Mouse (Mus musculus): ENCODE results near the gene Taf3. TPM values are rescaled to one million over a fixed set of nuclear protein-coding genes. Genes with fewer than 3 reads are reported as not detected.

Taf3 gene
- polyA plus RNA-seq, 1 experiment from 2014 or later = 9.4 TPM

- H3K27me3 ChIP-seq (ENCODE audit: control insufficient read depth, insufficient read depth, low read length) = no peaks in the 10 kb centered on the region
- no peak overlapping the region for H3K4me3 ChIP-seq (ENCODE audit: control insufficient read depth in 1 of 2, insufficient read depth in 1 of 2, low read depth in 1 of 2, low read length in 2 of 2)
- peak; percentile 57 for ATAC-seq (ENCODE audit: insufficient number of reproducible peaks, insufficient read depth, low FRiP score, low read depth)
- no peak overlapping the region for H3K9ac ChIP-seq (ENCODE audit: low read length)
- H3K36me3 ChIP-seq (ENCODE audit: control insufficient read depth, insufficient read depth, low read length) = no peaks in the 10 kb centered on the region
- 26% methylated on average over 3 of the region's 3 CpGs for WGBS
- H3K27ac ChIP-seq (replicated peaks in 1 of 2; ENCODE audit: control insufficient read depth in 1 of 2, insufficient read depth in 1 of 2, low read depth in 2 of 2, low read length in 2 of 2) = peak overlapping the region; percentile 51 to 53
- H3K4me1 ChIP-seq (ENCODE audit: control insufficient read depth in 2 of 2, insufficient read depth in 2 of 2, low read length in 2 of 2) = peaks cover 23 to 35% of the 10 kb centered on the region in 2 experiments
- H3K9me3 ChIP-seq (ENCODE audit: control insufficient read depth, low read length) = no peaks in the 10 kb centered on the region
- peak overlapping the region; percentile 40 for H3K4me2 ChIP-seq (ENCODE audit: low read length)
These were observed 77.8 kb downstream of the Taf3 start for GRCm38 (mm10) chr2:9970579-9970978.

GRCm38 (mm10) chr2:9970178-9970577, 78.2 kb downstream of the Taf3 start:
- H3K4me2 ChIP-seq (ENCODE audit: low read length) = peak overlapping the region; percentile 40
- WGBS = 20% methylated on average over 4 of the region's 4 CpGs

DNA sequence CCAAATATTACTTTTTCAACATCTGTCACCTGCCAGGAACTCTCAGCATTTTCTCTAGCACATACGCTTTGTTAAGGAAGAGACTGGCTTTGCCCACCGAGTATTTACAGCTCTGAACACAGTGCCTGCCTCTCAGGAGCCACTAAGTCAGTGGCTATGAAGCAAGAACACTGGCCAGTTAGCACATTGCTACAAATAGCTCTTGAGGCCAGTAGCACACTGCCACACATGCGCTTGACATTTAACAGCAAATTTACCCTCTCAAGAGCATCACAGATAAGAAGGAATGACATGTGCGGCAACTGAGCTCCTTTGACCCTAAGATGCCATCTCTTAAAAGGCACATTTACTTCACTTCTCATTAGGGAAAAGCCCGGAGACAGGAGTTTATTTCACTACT, 78.7 kb downstream of the Taf3 start:
- no peak overlapping the region for H3K4me3 ChIP-seq (ENCODE audit: control insufficient read depth in 1 of 2, insufficient read depth in 1 of 2, low read depth in 1 of 2, low read length in 2 of 2)
- no peak overlapping the region for H3K9ac ChIP-seq (ENCODE audit: low read length)
- H3K27me3 ChIP-seq (ENCODE audit: control insufficient read depth, insufficient read depth, low read length) = no peaks in the 10 kb centered on the region
- H3K4me2 ChIP-seq (ENCODE audit: low read length) = peak overlapping the region; percentile 40
- no peaks in the 10 kb centered on the region for H3K9me3 ChIP-seq (ENCODE audit: control insufficient read depth, low read length)
- peak overlapping the region; percentile 53 to 85 for H3K27ac ChIP-seq (replicated peaks in 1 of 2; ENCODE audit: control insufficient read depth in 1 of 2, insufficient read depth in 1 of 2, low read depth in 2 of 2, low read length in 2 of 2)
- no peaks in the 10 kb centered on the region for H3K36me3 ChIP-seq (ENCODE audit: control insufficient read depth, insufficient read depth, low read length)
- 25% methylated on average over 5 of the region's 5 CpGs for WGBS
- ATAC-seq (ENCODE audit: insufficient number of reproducible peaks, insufficient read depth, low FRiP score, low read depth) = peak; percentile 52; the same call in 1 of the 2 replicates
- peaks cover 23 to 35% of the 10 kb centered on the region in 2 experiments for H3K4me1 ChIP-seq (ENCODE audit: control insufficient read depth in 2 of 2, insufficient read depth in 2 of 2, low read length in 2 of 2)

More at GRCm38 (mm10) chr2:9970178-9970577, 78.2 kb downstream of the Taf3 start:
- peak overlapping the region; percentile 53 to 70 for H3K27ac ChIP-seq (replicated peaks in 1 of 2; ENCODE audit: control insufficient read depth in 1 of 2, insufficient read depth in 1 of 2, low read depth in 2 of 2, low read length in 2 of 2)
- no peak overlapping the region for H3K4me3 ChIP-seq (ENCODE audit: control insufficient read depth in 1 of 2, insufficient read depth in 1 of 2, low read depth in 1 of 2, low read length in 2 of 2)
- no peak overlapping the region for H3K9ac ChIP-seq (ENCODE audit: low read length)
- ATAC-seq (ENCODE audit: insufficient number of reproducible peaks, insufficient read depth, low FRiP score, low read depth) = peak; percentile 75; the same call in 1 of the 2 replicates
- no peaks in the 10 kb centered on the region for H3K36me3 ChIP-seq (ENCODE audit: control insufficient read depth, insufficient read depth, low read length)
- H3K27me3 ChIP-seq (ENCODE audit: control insufficient read depth, insufficient read depth, low read length) = no peaks in the 10 kb centered on the region
- H3K9me3 ChIP-seq (ENCODE audit: control insufficient read depth, low read length) = no peaks in the 10 kb centered on the region
- H3K4me1 ChIP-seq (ENCODE audit: control insufficient read depth in 2 of 2, insufficient read depth in 2 of 2, low read length in 2 of 2) = peaks cover 23 to 35% of the 10 kb centered on the region in 2 experiments

- H3K4me2 ChIP-seq (ENCODE audit: low read length) = no peak overlapping the region
- H3K27ac ChIP-seq (replicated peaks in 1 of 2; ENCODE audit: control insufficient read depth in 1 of 2, insufficient read depth in 1 of 2, low read depth in 2 of 2, low read length in 2 of 2) = no peak overlapping the region
- no peak overlapping the region for H3K9ac ChIP-seq (ENCODE audit: low read length)
- peaks cover 23 to 38% of the 10 kb centered on the region in 2 experiments for H3K4me1 ChIP-seq (ENCODE audit: control insufficient read depth in 2 of 2, insufficient read depth in 2 of 2, low read length in 2 of 2)
- 3% methylated on average over 1 of the region's 1 CpGs for WGBS
- no peaks in the 10 kb centered on the region for H3K36me3 ChIP-seq (ENCODE audit: control insufficient read depth, insufficient read depth, low read length)
- H3K9me3 ChIP-seq (ENCODE audit: control insufficient read depth, low read length) = no peaks in the 10 kb centered on the region
- H3K4me3 ChIP-seq (ENCODE audit: control insufficient read depth in 1 of 2, insufficient read depth in 1 of 2, low read depth in 1 of 2, low read length in 2 of 2) = no peak overlapping the region
- H3K27me3 ChIP-seq (ENCODE audit: control insufficient read depth, insufficient read depth, low read length) = no peaks in the 10 kb centered on the region
- no peak for ATAC-seq (ENCODE audit: insufficient number of reproducible peaks, insufficient read depth, low FRiP score, low read depth)
These were observed 81.8 kb downstream of the Taf3 start for GRCm38 (mm10) chr2:9966634-9967033.

DNA sequence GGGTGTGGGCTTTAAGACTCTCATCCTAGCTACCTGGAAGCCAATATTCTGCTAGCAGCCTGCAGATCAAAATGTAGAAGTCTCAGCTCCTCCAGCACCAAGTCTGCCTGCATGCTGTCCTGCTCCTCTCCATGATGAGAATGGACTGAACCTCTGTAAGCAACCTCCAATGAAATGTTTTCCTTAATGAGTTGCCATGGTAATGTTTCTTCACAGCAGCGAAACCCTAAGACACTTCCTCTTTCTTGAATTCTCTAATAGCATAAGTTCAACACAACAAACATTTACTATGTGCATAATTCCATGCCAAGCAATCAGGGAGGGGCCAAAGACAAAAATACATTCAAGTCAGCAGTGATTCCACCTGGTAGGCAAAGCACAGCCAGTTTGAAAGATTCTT, 82.8 kb downstream of the Taf3 start:
- Histone ChIP-seq H3K4me3 (ENCODE audit: control insufficient read depth in 1 of 2, insufficient read depth in 1 of 2, low read depth in 1 of 2, low read length in 2 of 2) (no peak overlapping the region), H3K27ac (replicated peaks in 1 of 2; ENCODE audit: control insufficient read depth in 1 of 2, insufficient read depth in 1 of 2, low read depth in 2 of 2, low read length in 2 of 2) (no peak overlapping the region), H3K4me2 (ENCODE audit: low read length) (no peak overlapping the region), H3K9ac (ENCODE audit: low read length) (no peak overlapping the region), H3K27me3 (ENCODE audit: control insufficient read depth, insufficient read depth, low read length) (no peaks in the 10 kb centered on the region), H3K36me3 (ENCODE audit: control insufficient read depth, insufficient read depth, low read length) (no peaks in the 10 kb centered on the region), H3K9me3 (ENCODE audit: control insufficient read depth, low read length) (no peaks in the 10 kb centered on the region), H3K4me1 (ENCODE audit: control insufficient read depth in 2 of 2, insufficient read depth in 2 of 2, low read length in 2 of 2) (peaks cover 20 to 32% of the 10 kb centered on the region in 2 experiments)
- 93% methylated on average over 1 of the region's 1 CpGs for WGBS
- ATAC-seq (ENCODE audit: insufficient number of reproducible peaks, insufficient read depth, low FRiP score, low read depth) = no peak

GRCm38 (mm10) chr2:9962871-9963270, 85.5 kb downstream of the Taf3 start:
- Histone ChIP-seq H3K36me3 (ENCODE audit: control insufficient read depth, insufficient read depth, low read length) (no peaks in the 10 kb centered on the region), H3K4me1 (ENCODE audit: control insufficient read depth in 2 of 2, insufficient read depth in 2 of 2, low read length in 2 of 2) (peaks cover 7 to 12% of the 10 kb centered on the region in 2 experiments; a peak in 3 of 4 replicates), H3K4me3 (ENCODE audit: control insufficient read depth in 1 of 2, insufficient read depth in 1 of 2, low read depth in 1 of 2, low read length in 2 of 2) (no peak overlapping the region), H3K27ac (replicated peaks in 1 of 2; ENCODE audit: control insufficient read depth in 1 of 2, insufficient read depth in 1 of 2, low read depth in 2 of 2, low read length in 2 of 2) (no peak overlapping the region), H3K9ac (ENCODE audit: low read length) (no peak overlapping the region), H3K4me2 (ENCODE audit: low read length) (no peak overlapping the region), H3K27me3 (ENCODE audit: control insufficient read depth, insufficient read depth, low read length) (no peaks in the 10 kb centered on the region), H3K9me3 (ENCODE audit: control insufficient read depth, low read length) (no peaks in the 10 kb centered on the region)
- no peak for ATAC-seq (ENCODE audit: insufficient number of reproducible peaks, insufficient read depth, low FRiP score, low read depth)

GRCm38 (mm10) chr2:9961708-9962107, 86.7 kb downstream of the Taf3 start:
- no peaks in the 10 kb centered on the region for H3K9me3 ChIP-seq (ENCODE audit: control insufficient read depth, low read length)
- H3K4me2 ChIP-seq (ENCODE audit: low read length) = no peak overlapping the region
- ATAC-seq (ENCODE audit: insufficient number of reproducible peaks, insufficient read depth, low FRiP score, low read depth) = no peak
- H3K4me1 ChIP-seq (ENCODE audit: control insufficient read depth in 2 of 2, insufficient read depth in 2 of 2, low read length in 2 of 2) = peaks cover 7 to 12% of the 10 kb centered on the region in 2 experiments; a peak in 3 of 4 replicates
- no peak overlapping the region for H3K4me3 ChIP-seq (ENCODE audit: control insufficient read depth in 1 of 2, insufficient read depth in 1 of 2, low read depth in 1 of 2, low read length in 2 of 2)
- no peaks in the 10 kb centered on the region for H3K27me3 ChIP-seq (ENCODE audit: control insufficient read depth, insufficient read depth, low read length)
- no peak overlapping the region for H3K27ac ChIP-seq (replicated peaks in 1 of 2; ENCODE audit: control insufficient read depth in 1 of 2, insufficient read depth in 1 of 2, low read depth in 2 of 2, low read length in 2 of 2)
- no peaks in the 10 kb centered on the region for H3K36me3 ChIP-seq (ENCODE audit: control insufficient read depth, insufficient read depth, low read length)
- 42% methylated on average over 3 of the region's 3 CpGs for WGBS
- H3K9ac ChIP-seq (ENCODE audit: low read length) = no peak overlapping the region; the same call in 1 of the 2 replicates

- Histone ChIP-seq H3K9me3 (ENCODE audit: control insufficient read depth, low read length) (no peaks in the 10 kb centered on the region), H3K36me3 (ENCODE audit: control insufficient read depth, insufficient read depth, low read length) (no peaks in the 10 kb centered on the region), H3K4me3 (ENCODE audit: control insufficient read depth in 1 of 2, insufficient read depth in 1 of 2, low read depth in 1 of 2, low read length in 2 of 2) (no peak overlapping the region), H3K27me3 (ENCODE audit: control insufficient read depth, insufficient read depth, low read length) (no peaks in the 10 kb centered on the region), H3K9ac (ENCODE audit: low read length) (no peak overlapping the region), H3K4me1 (ENCODE audit: control insufficient read depth in 2 of 2, insufficient read depth in 2 of 2, low read length in 2 of 2) (peaks cover 6 to 13% of the 10 kb centered on the region in 2 experiments), H3K4me2 (ENCODE audit: low read length) (no peak overlapping the region), H3K27ac (replicated peaks in 1 of 2; ENCODE audit: control insufficient read depth in 1 of 2, insufficient read depth in 1 of 2, low read depth in 2 of 2, low read length in 2 of 2) (no peak overlapping the region)
- ATAC-seq (ENCODE audit: insufficient number of reproducible peaks, insufficient read depth, low FRiP score, low read depth) = no peak
- WGBS = 91% methylated on average over 6 of the region's 6 CpGs
These were observed 90.4 kb downstream of the Taf3 start for GRCm38 (mm10) chr2:9958011-9958410.

Measured in heart, embryonic 14.5 days (tissue).